Mouse (Mus musculus): ENCODE results near the gene Sorbs2. TPM values are rescaled to one million over a fixed set of nuclear protein-coding genes. Genes with fewer than 3 reads are reported as not detected.

Gene Sorbs2
- polyA plus RNA-seq, 1 experiment from 2014 or later = 9.5 TPM

DNA sequence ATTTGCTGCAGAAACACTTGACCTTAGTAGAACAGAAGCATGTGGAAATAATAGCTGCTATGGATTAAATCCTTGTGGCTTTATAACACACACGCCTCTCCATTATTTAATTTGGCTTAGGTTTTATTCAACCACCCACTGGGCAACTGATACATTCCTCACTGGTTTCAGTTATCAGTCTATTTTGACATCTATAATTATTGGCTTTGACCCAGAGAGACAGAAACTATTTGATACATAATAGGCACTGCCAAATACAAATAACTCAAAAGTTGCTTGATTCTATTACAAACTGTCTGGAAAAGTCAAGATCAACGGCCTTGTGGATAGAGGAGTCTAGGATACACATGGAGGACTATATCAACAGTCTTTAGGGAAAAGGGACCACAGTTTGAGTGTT, 20.1 kb downstream of the Sorbs2 start:
- Histone ChIP-seq H3K36me3 (replicated peaks) (no peaks in the 10 kb centered on the region), H3K4me3 (replicated peaks) (no peak overlapping the region), H3K4me1 (replicated peaks) (no peaks in the 10 kb centered on the region), H3K4me2 (no peak overlapping the region), H3K9ac (no peak overlapping the region), H3K27me3 (no peaks in the 10 kb centered on the region), H3K9me3 (replicated peaks) (no peaks in the 10 kb centered on the region), H3K27ac (replicated peaks) (no peak overlapping the region)
- no peak for ATAC-seq (ENCODE audit: insufficient read depth)
- 44% methylated on average over 2 of the region's 2 CpGs for WGBS (ENCODE audit: insufficient replicate concordance)

DNA sequence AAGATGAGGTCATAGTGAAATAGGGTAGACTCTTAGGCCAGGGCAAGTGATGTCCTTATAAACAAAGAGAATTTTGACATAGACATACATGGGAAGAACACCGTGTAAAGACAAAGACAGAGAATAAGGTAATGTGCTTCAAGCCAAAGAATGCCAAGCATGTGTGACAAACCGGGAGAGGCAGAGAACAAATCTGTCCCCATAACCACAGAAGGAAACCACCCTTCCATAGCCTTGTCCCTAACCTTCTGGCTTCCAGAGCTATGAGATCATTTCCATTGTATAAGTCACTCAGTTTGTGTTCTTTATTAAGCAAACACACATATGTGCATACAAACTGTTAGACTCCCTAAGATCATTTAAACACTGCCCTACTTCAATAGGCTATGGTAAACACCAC, 21.3 kb downstream of the Sorbs2 start:
- Histone ChIP-seq H3K27ac (replicated peaks) (no peak overlapping the region), H3K27me3 (no peaks in the 10 kb centered on the region), H3K4me1 (replicated peaks) (no peaks in the 10 kb centered on the region), H3K9ac (no peak overlapping the region), H3K4me3 (replicated peaks) (no peak overlapping the region), H3K9me3 (replicated peaks) (no peaks in the 10 kb centered on the region), H3K4me2 (no peak overlapping the region), H3K36me3 (replicated peaks) (no peaks in the 10 kb centered on the region)
- no peak for ATAC-seq (ENCODE audit: insufficient read depth)
- WGBS (ENCODE audit: insufficient replicate concordance) = 17% methylated on average over 2 of the region's 2 CpGs

DNA sequence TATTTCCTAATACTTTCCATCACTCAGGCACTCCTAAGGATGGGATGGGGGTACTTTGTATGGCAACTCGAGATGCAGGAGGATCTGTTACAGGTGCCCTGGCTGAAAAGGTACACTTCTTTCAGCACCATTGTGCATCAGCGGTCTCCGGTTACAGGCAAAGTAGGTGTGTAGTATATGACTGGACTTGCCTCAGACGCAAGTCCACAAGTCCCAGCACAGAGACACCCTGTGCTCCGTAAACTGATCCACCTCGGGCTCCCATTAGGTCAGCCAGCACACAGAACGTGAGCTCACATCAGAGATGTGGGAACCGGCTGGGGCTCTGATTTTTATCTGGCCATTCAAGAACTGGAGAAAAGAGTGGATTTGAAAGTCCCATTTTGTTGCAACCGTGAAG, 29.0 kb downstream of the Sorbs2 start:
- 69% methylated on average over 9 of the region's 9 CpGs for WGBS (ENCODE audit: insufficient replicate concordance)
- H3K9ac ChIP-seq = no peak overlapping the region
- H3K27me3 ChIP-seq = no peaks in the 10 kb centered on the region
- H3K27ac ChIP-seq (replicated peaks) = no peak overlapping the region
- H3K9me3 ChIP-seq (replicated peaks) = no peaks in the 10 kb centered on the region
- no peaks in the 10 kb centered on the region for H3K36me3 ChIP-seq (replicated peaks)
- no peak for ATAC-seq (ENCODE audit: insufficient read depth)
- no peak overlapping the region for H3K4me3 ChIP-seq (replicated peaks)
- no peak overlapping the region for H3K4me2 ChIP-seq
- H3K4me1 ChIP-seq (replicated peaks) = no peaks in the 10 kb centered on the region

DNA sequence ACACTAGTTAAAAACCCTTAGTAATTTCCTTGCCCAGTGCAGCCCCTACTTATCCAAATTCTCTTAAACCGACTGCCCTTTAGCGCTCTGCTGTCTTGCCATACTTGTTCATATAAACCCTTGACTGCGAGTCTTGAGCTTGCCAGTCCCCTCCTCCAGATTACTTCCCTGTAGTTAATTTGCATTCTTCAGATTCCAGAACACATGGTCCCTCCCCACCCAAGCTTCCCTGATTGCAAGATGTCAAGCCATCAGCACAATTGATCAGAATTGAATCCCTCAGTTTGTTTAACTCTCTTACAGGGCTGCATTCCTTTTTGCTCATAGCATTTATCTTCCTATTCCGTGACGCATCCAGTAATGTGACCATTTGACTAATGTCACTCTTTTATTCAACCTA, 32.9 kb downstream of the Sorbs2 start:
- Histone ChIP-seq H3K9ac (no peak overlapping the region), H3K9me3 (replicated peaks) (no peaks in the 10 kb centered on the region), H3K27me3 (no peaks in the 10 kb centered on the region), H3K36me3 (replicated peaks) (no peaks in the 10 kb centered on the region), H3K4me2 (no peak overlapping the region), H3K4me3 (replicated peaks) (no peak overlapping the region), H3K27ac (replicated peaks) (no peak overlapping the region), H3K4me1 (replicated peaks) (no peaks in the 10 kb centered on the region)
- no peak for ATAC-seq (ENCODE audit: insufficient read depth)
- WGBS (ENCODE audit: insufficient replicate concordance) = 63% methylated on average over 5 of the region's 5 CpGs

DNA sequence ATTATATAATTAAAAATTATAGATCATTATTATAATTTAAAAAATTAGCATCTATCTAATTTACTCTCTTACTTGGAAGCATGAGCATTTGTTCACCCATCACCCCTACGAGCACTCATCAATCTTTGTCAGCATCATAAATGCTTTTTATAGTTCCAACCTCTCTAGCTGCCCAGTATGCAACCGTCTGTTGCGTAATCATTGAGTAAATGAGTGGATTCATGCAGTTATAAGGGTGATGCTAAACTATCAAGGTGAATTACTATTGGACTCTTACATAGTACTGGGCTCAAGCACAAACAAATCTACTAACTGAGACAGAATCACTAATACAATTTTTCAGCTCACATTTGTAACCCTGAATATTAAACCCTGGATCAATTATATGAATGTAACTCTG, 44.6 kb downstream of the Sorbs2 start:
- H3K36me3 ChIP-seq (replicated peaks) = no peaks in the 10 kb centered on the region
- H3K9me3 ChIP-seq (replicated peaks) = no peaks in the 10 kb centered on the region
- no peak overlapping the region for H3K4me3 ChIP-seq (replicated peaks)
- no peak overlapping the region for H3K27ac ChIP-seq (replicated peaks)
- no peaks in the 10 kb centered on the region for H3K4me1 ChIP-seq (replicated peaks)
- H3K27me3 ChIP-seq = no peaks in the 10 kb centered on the region
- no peak overlapping the region for H3K9ac ChIP-seq
- WGBS (ENCODE audit: insufficient replicate concordance) = 60% methylated on average over 3 of the region's 3 CpGs
- no peak overlapping the region for H3K4me2 ChIP-seq
- ATAC-seq (ENCODE audit: insufficient read depth) = no peak

DNA sequence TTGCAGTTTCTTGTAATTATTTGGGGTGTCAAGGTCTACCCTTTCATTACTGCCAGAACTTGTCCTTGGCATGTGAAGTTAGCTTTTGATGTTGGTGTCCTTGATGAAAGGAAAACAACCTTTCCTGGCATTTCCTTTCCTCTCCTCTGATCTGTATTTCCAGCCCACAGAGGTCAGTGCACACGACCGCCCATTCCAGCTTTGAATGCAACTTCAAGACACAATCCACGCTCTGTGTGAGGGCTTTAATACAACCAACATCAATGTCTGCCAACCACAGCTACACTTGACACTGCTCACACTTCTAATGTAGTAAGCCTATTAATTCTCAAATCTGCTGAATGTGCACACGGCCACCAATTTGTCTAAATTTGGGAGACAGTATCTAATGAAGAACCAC, 47.0 kb downstream of the Sorbs2 start:
- no peaks in the 10 kb centered on the region for H3K36me3 ChIP-seq (replicated peaks)
- H3K9me3 ChIP-seq (replicated peaks) = no peaks in the 10 kb centered on the region
- H3K4me1 ChIP-seq (replicated peaks) = no peaks in the 10 kb centered on the region
- no peak overlapping the region for H3K4me2 ChIP-seq
- no peaks in the 10 kb centered on the region for H3K27me3 ChIP-seq
- no peak overlapping the region for H3K4me3 ChIP-seq (replicated peaks)
- no peak for ATAC-seq (ENCODE audit: insufficient read depth)
- H3K27ac ChIP-seq (replicated peaks) = no peak overlapping the region
- no peak overlapping the region for H3K9ac ChIP-seq
- WGBS (ENCODE audit: insufficient replicate concordance) = 70% methylated on average over 4 of the region's 4 CpGs

DNA sequence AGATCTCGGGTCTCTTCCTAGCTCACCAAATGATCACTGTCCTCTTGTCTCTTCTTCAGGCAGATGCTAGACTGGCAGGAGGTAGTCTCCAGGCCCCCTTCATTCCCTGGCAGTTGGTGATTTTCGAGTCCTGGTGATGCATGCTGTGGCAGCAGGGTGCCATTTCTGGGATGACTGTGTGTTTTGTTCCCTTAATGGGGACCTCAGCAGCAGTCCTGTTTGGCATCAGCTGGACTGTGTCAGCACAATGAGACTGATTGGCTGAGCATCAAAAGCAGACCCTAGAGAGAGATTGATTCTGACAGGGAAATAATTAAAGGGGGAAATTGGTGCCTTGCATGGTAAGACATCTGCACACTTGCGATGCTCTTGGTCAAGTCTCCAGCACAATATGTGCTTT, 50.3 kb downstream of the Sorbs2 start:
- H3K9me3 ChIP-seq (replicated peaks) = no peaks in the 10 kb centered on the region
- no peaks in the 10 kb centered on the region for H3K4me1 ChIP-seq (replicated peaks)
- WGBS (ENCODE audit: insufficient replicate concordance) = 77% methylated on average over 3 of the region's 3 CpGs
- no peaks in the 10 kb centered on the region for H3K27me3 ChIP-seq
- ATAC-seq (ENCODE audit: insufficient read depth) = no peak
- no peak overlapping the region for H3K27ac ChIP-seq (replicated peaks)
- H3K36me3 ChIP-seq (replicated peaks) = no peaks in the 10 kb centered on the region
- H3K4me2 ChIP-seq = no peak overlapping the region
- no peak overlapping the region for H3K9ac ChIP-seq
- no peak overlapping the region for H3K4me3 ChIP-seq (replicated peaks)

DNA sequence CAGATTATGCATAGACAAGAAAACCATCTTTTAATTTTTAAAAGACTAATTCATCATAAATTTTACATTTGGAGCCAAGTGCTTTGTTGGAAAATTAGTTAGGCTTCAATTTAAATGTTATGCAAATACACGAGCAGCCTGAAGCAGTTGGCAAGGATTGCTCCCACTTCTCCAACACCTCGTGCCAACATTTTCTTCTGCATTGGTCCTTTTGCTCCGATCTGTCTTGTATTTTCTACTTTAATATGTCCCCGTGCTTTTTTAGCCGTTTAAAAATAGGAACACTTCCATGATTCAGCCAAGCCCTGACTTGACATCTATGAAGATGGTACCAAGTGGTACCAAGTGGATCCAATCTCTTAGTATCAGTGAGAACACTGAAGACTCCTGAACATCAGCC, 50.8 kb downstream of the Sorbs2 start:
- no peak overlapping the region for H3K9ac ChIP-seq
- no peak overlapping the region for H3K27ac ChIP-seq (replicated peaks)
- whole genome bisulfite sequencing (ENCODE audit: insufficient replicate concordance) = 64% methylated on average over 5 of the region's 5 CpGs
- H3K9me3 ChIP-seq (replicated peaks) = no peaks in the 10 kb centered on the region
- H3K4me3 ChIP-seq (replicated peaks) = no peak overlapping the region
- H3K4me1 ChIP-seq (replicated peaks) = no peaks in the 10 kb centered on the region
- ATAC-seq (ENCODE audit: insufficient read depth) = no peak
- H3K36me3 ChIP-seq (replicated peaks) = no peaks in the 10 kb centered on the region
- no peaks in the 10 kb centered on the region for H3K27me3 ChIP-seq
- no peak overlapping the region for H3K4me2 ChIP-seq

DNA sequence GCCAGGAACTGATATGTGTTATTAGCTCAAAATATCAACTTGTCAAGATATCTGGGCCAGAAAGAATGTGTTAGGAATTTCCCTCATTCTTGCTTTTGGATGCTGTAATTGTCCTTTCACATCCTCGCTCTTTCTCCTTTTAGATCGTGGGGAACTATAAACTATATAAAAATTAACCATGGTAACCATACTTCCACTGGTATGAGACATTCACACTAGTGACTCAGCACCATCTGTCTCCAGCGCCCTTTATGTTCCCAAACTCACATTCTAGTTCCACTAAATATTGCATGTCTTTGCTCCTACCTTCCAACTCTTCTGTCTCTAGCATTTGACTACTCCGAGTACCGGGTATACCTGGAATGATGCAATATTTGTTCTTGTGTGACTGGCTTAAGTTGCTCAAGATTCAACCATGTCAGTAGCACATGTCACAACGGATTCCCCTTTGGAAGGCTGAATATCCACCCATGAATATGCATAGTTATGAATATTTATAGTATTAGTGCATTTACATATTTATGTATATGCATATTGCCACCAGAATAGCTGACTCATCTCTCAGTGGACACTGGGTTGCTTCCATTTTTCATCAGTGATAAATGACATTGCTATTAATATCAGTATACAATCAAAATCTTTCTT, 51.7 kb downstream of the Sorbs2 start:
- ATAC-seq (ENCODE audit: insufficient read depth) = no peak

DNA sequence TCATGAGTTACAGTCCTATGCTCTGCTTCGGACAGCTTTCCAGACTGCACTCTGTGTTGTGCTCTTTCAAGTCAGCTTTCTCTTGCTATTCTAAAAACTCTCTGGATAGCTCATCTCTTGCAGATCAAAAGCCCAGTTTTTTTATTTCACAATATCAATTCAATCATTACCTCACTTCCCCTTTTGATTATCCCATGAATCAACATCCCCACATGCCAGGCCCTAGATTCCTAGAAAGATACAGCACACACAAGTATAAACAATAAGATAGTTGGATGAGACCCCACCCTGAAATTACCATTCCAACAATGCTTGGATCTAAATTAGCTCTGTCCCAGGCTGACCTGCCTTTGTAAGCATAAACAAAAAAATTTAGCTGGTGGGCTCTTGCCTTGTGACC, 57.6 kb downstream of the Sorbs2 start:
- H3K4me1 ChIP-seq (replicated peaks) = no peaks in the 10 kb centered on the region
- H3K4me3 ChIP-seq (replicated peaks) = no peak overlapping the region
- H3K27me3 ChIP-seq = no peaks in the 10 kb centered on the region
- no peaks in the 10 kb centered on the region for H3K9me3 ChIP-seq (replicated peaks)
- ATAC-seq (ENCODE audit: insufficient read depth) = no peak
- no peak overlapping the region for H3K27ac ChIP-seq (replicated peaks)
- H3K9ac ChIP-seq = no peak overlapping the region
- H3K36me3 ChIP-seq (replicated peaks) = no peaks in the 10 kb centered on the region
- H3K4me2 ChIP-seq = no peak overlapping the region
- WGBS (ENCODE audit: insufficient replicate concordance) = 41% methylated on average over 1 of the region's 1 CpGs

More for the DNA sequence above, 51.7 kb downstream of the Sorbs2 start:
- H3K27ac ChIP-seq (replicated peaks) = no peak overlapping the region
- no peaks in the 10 kb centered on the region for H3K4me1 ChIP-seq (replicated peaks)
- H3K27me3 ChIP-seq = no peaks in the 10 kb centered on the region
- H3K36me3 ChIP-seq (replicated peaks) = no peaks in the 10 kb centered on the region
- 61% methylated on average over 6 of the region's 6 CpGs for WGBS (ENCODE audit: insufficient replicate concordance)
- H3K9me3 ChIP-seq (replicated peaks) = no peaks in the 10 kb centered on the region
- H3K4me3 ChIP-seq (replicated peaks) = no peak overlapping the region
- H3K4me2 ChIP-seq = no peak overlapping the region
- no peak overlapping the region for H3K9ac ChIP-seq

DNA sequence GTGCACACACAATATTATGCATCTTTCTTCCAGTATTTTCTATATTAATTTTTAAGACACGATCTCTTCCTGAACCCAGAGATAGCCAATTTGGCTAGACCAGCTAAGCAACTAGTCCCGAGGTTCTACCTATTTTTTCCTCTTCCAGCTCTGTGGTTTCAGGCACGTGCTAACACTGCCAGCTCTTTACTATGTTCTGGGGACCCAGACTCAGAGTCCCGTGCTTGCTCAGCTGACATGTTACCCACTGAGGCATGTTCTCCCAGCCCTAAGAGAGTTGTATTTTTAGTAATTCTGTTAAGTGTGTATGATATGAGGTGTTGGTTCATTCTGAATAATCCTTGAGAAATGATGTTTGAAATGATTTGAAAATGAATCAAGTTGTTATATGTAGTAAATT, 62.5 kb downstream of the Sorbs2 start:
- Histone ChIP-seq H3K4me1 (replicated peaks) (no peaks in the 10 kb centered on the region), H3K36me3 (replicated peaks) (no peaks in the 10 kb centered on the region), H3K9me3 (replicated peaks) (no peaks in the 10 kb centered on the region), H3K27ac (replicated peaks) (no peak overlapping the region), H3K27me3 (no peaks in the 10 kb centered on the region), H3K4me3 (replicated peaks) (no peak overlapping the region), H3K9ac (no peak overlapping the region), H3K4me2 (no peak overlapping the region)
- 56% methylated on average over 4 of the region's 4 CpGs for WGBS (ENCODE audit: insufficient replicate concordance)
- ATAC-seq (ENCODE audit: insufficient read depth) = no peak

Measured in liver, embryonic 15.5 days (tissue).